Comparison of ENCODE assay signal across 2 mouse cellular contexts in genomic region chr7:34298818-34299217, GRCm38 (mm10).
TF ChIP-seq lines count a peak whose summit lies in the region.

No protein-coding gene starts in this region.

TF ChIP-seq in CH12.LX, 34 proteins besides CTCF, POLR2A, EP300 and RAD21 (continued from another document):
- 0 out of 2 replicates have a peak, but pooled peaks have one; percentile 32 for TF ChIP-seq MAFK (IDR thresholded peaks at IDR 0.05; ENCODE audit: insufficient replicate concordance, low read length)

TF ChIP-seq in ES-E14, 5 proteins besides CTCF, POLR2A, EP300 and RAD21 (continued from another document):
- TF ChIP-seq CHD2 (IDR thresholded peaks at IDR 0.05; ENCODE audit: low read depth, low read length) (no peak), MAFK (IDR thresholded peaks at IDR 0.05; ENCODE audit: insufficient read depth, low read depth, low read length) (peak; percentile 51; the same call in 1 of the 2 replicates), ZNF384 (IDR thresholded peaks at IDR 0.05; ENCODE audit: low read depth, low read length) (no peak)
